15 mouse cellular contexts compared by ENCODE assay signal in the genomic region with DNA sequence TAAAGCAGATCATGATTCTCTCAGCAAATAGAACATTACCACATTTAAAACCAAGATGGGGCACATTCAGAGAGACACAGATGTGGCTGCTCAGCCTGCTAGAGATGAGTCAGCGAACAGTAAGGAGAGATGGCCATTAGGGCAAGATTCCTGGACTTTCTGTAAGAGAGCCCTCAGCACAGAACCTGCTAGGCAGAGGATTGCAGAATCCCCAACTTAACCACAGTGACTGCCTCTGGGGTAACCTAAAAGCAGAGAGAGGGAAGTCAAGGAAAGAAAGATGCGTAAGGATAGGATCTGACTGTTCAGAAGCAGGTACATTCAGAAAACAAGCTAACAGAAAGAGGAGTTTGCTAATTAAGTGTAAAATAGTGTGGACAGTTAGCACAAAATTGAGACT.
"Had no signal": no experiment of that assay in that cellular context is flagged by ENCODE, and none has a peak within 500 bp of the region (broad histone marks: within the 10 kb centered on the region; RNA-seq: fewer than 3 reads in every experiment).

No protein-coding gene starts in this region.

- H3K4me2 ChIP-seq: neural tube, embryonic 15.5 days; stomach, embryonic 15.5 days had no signal

- H3K9ac ChIP-seq: neural tube, embryonic 15.5 days; stomach, embryonic 15.5 days had no signal

- H3K4me1 ChIP-seq: neural tube, embryonic 15.5 days; stomach, embryonic 15.5 days had no signal

- DNase-seq: retina, postnatal 1 day; right cerebral cortex, adult 18-20 months; right cerebral cortex, postnatal 14 days; right cerebral cortex, postnatal 25 days; right cerebral cortex, postnatal 4 days; spleen, adult 18-20 months; thymus, adult 18-20 months; thymus, adult 2 months; thymus, postnatal 14 days; thymus, postnatal 25 days; thymus, postnatal 36 days; thymus, postnatal 4 days had no signal

- H3K27ac ChIP-seq: neural tube, embryonic 15.5 days; stomach, embryonic 15.5 days; stomach, postnatal 0 days had no signal

- H3K27me3 ChIP-seq: neural tube, embryonic 15.5 days; stomach, embryonic 15.5 days had no signal

- H3K36me3 ChIP-seq: neural tube, embryonic 15.5 days; stomach, embryonic 15.5 days had no signal

- H3K9me3 ChIP-seq: neural tube, embryonic 15.5 days; stomach, embryonic 15.5 days had no signal

- H3K4me3 ChIP-seq: neural tube, embryonic 15.5 days; stomach, embryonic 15.5 days had no signal
